Mouse (Mus musculus) inflammation-experienced regulatory T-cells, adult 16 weeks (primary cell): ENCODE data around the gene Ms4a4b. TPM values are rescaled to one million over a fixed set of nuclear protein-coding genes. Genes with fewer than 3 reads are reported as not detected.

Experiments
- polyA plus RNA-seq: library from polyadenylated mRNA; unstranded; fragments of 100-300 nt; shearing (Covaris generic); gene quantifications from one replicate; pipeline ENCODE4 v1.2.1, GENCODE M21; 2017

Ms4a4b gene
- polyA plus RNA-seq, result 3,373 TPM

GRCm38 (mm10) chr19:11443338-11443737, at the start of gene Ms4a4b:
Gene Ms4a4b, plus strand, starts transcription at chr19:11443553.

GRCm38 (mm10) chr19:11404527-11404926, 38.8 kb upstream of the Ms4a4b start, which contains the start of gene Ms4a4c:
Gene Ms4a4c, plus strand, starts transcription at chr19:11404770.

DNA sequence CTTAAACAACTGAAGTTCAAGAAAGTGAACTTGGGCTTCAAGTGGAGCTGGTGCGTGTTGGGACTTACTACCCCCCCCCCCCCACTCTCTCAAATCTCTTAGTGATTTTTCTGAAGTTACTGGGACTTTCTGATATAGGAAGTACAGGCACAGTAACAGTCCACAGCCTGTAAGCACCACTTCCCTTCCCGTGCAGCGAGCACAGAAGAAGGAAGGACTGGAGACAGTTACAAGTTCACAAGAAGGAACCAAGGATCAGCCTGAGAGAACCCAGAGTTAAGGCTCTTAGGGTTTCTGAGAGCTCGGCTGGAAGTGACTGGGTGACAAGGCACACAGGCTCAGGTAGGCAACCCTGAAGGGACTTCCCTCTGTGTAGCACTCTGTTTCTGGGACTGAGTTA, 25.9 kb downstream of the Ms4a4b start, which contains the start of gene Ms4a6c:
Gene Ms4a6c (plus strand): TSS at position 152 of the 400 bp plus-strand sequence.

DNA sequence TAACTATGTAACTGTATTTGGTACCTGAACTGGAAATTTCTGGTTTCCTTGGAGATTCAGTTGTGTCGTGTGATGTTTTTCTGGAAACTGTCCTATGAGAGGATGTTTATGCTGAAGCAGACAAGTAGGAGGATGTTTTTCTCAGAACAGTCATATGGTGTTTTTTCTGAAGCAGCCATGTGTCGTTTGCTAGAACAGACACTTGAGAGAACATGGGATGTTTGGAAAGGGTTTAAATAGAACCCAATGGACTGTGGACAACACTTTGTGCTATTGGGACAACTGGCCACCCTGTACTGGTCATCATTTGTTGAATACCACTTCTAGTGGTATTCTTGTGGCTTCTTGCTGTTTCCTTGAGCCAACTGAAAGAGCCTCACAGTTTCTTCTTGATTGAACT, 42.4 kb downstream of the Ms4a4b start, which contains the start of gene Gm8369:
Gene Gm8369 (plus strand): TSS at position 193 of the 400 bp plus-strand sequence.

DNA sequence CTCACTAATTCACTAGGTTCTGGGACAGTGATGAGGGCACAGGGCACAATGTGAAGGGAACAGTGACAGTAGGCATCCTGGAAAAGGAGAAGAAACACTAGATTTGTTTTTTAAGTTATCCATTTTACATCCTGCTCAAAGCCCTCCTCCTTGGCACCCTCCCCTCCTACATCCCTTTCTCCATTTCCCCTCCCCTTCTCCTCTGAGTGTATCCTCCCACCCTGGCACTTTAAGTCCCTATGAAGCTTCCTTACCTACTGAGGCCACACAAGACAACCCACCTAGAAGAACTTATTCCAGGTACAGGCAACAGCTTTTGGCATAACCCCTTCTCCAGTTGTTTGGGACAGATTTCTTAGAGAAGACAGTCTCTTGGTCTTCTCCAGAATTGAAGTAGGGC, 72.9 kb downstream of the Ms4a4b start, which contains the start of gene Ms4a6b:
Gene Ms4a6b (plus strand): TSS at position 267 of the 400 bp plus-strand sequence.

Other genes with a start within 250 kb of the Ms4a4b start
- not detected for gene Ms4a13, start 246.8 kb upstream of the Ms4a4b start, polyA plus RNA-seq
- not detected for gene Ms4a12, start 211.1 kb upstream of the Ms4a4b start, polyA plus RNA-seq
- gene Ms4a1, start 177.3 kb upstream of the Ms4a4b start, polyA plus RNA-seq, result 4.5 TPM
- gene Ms4a5, start 159.7 kb upstream of the Ms4a4b start, polyA plus RNA-seq, result not detected
- gene Ms4a14, start 129.1 kb upstream of the Ms4a4b start, polyA plus RNA-seq, result 0.07 TPM
- 0.67 TPM for gene Ms4a7, start 107.4 kb upstream of the Ms4a4b start, polyA plus RNA-seq
- 0.72 TPM for gene Ms4a4a, start 68.0 kb upstream of the Ms4a4b start, polyA plus RNA-seq
- gene Ms4a4c, start 38.8 kb upstream of the Ms4a4b start, polyA plus RNA-seq, result 62.6 TPM
- 18.7 TPM for gene Ms4a6c, start 25.8 kb downstream of the Ms4a4b start, polyA plus RNA-seq
- 313 TPM for gene Gm8369, start 42.4 kb downstream of the Ms4a4b start, polyA plus RNA-seq
- 1,060 TPM for gene Ms4a6b, start 73.0 kb downstream of the Ms4a4b start, polyA plus RNA-seq
- gene Ms4a4d, start 93.2 kb downstream of the Ms4a4b start, polyA plus RNA-seq, result 4.3 TPM
- 10.7 TPM for gene Ms4a6d, start 161.3 kb downstream of the Ms4a4b start, polyA plus RNA-seq
- not detected for gene Ms4a2, start 180.2 kb downstream of the Ms4a4b start, polyA plus RNA-seq
- not detected for gene Ms4a3, start 197.3 kb downstream of the Ms4a4b start, polyA plus RNA-seq
- gene Oosp2, start 217.0 kb downstream of the Ms4a4b start, polyA plus RNA-seq, result not detected
- gene Oosp1, start 247.6 kb downstream of the Ms4a4b start, polyA plus RNA-seq, result not detected